Mouse (Mus musculus) heart, postnatal 10 days (tissue): ENCODE measurements around the gene Epgn. TPM values are rescaled to one million over a fixed set of nuclear protein-coding genes. Genes with fewer than 3 reads are reported as not detected.

Experiments
- total RNA-seq, 2 experiments: library from RNA; stranded (reverse); gene quantifications; 2 replicates each; pipeline ENCODE4 v1.2.3; 2021

Epgn gene
- total RNA-seq, 2 experiments from 2014 or later, result 0.30 to 0.34 TPM

Other genes starting within 250 kb of the Epgn start
- not detected for gene Cxcl3, start 241.4 kb upstream of the Epgn start, total RNA-seq
- gene Cxcl15, start 232.9 kb upstream of the Epgn start, total RNA-seq, result not detected
- gene Cxcl1, start 136.2 kb upstream of the Epgn start, total RNA-seq, result under 1 TPM; 0.69 to 0.74 TPM
- gene Cxcl2, start 123.6 kb upstream of the Epgn start, total RNA-seq, result not detected
- 10 to 100 TPM; 16.2 to 19.2 TPM for gene Mthfd2l, start 96.3 kb upstream of the Epgn start, total RNA-seq
- gene Ereg, start 47.2 kb downstream of the Epgn start, total RNA-seq, result under 1 TPM; 0.05 to 0.17 TPM
- gene Areg, start 112.1 kb downstream of the Epgn start, total RNA-seq, result not detected